Comparison of ENCODE assay signal across 28 mouse cellular contexts in genomic region chr7:19074494-19074893, GRCm38 (mm10). TPM values are rescaled to one million over a fixed set of nuclear protein-coding genes. Genes with fewer than 3 reads are reported as not detected.
A peak's percentile ranks its signal among the peaks of the same experiment; 100 is the strongest.
DNase-seq lines count a peak whose midpoint lies in the region; ATAC-seq and TF ChIP-seq lines count a peak whose summit lies in the region.
"Had no signal": no experiment of that assay in that cellular context is flagged by ENCODE, and none has a peak within 500 bp of the region (broad histone marks: within the 10 kb centered on the region; RNA-seq: fewer than 3 reads in every experiment).

No protein-coding gene starts in this region.

- no peak overlapping the region for H3K9ac ChIP-seq in kidney, postnatal 0 days (ENCODE audit: low read depth, low read length)
- H3K9ac ChIP-seq: forebrain, embryonic 12.5 days; hindbrain, embryonic 14.5 days; neural tube, embryonic 15.5 days had no signal

- H3K27me3 ChIP-seq in kidney, postnatal 0 days (ENCODE audit: insufficient read depth, low read length), result no peaks in the 10 kb centered on the region
- H3K27me3 ChIP-seq: forebrain, embryonic 12.5 days; neural tube, embryonic 15.5 days; Patski had no signal

- H3K4me1 ChIP-seq in kidney, postnatal 0 days (replicated peaks; ENCODE audit: insufficient read depth, low read length), result peaks cover 11% of the 10 kb centered on the region

- 94% methylated on average over 6 of the region's 6 CpGs for WGBS in kidney, postnatal 0 days

- no peak overlapping the region for H3K4me2 ChIP-seq in kidney, postnatal 0 days (ENCODE audit: low read length)

- H3K27ac ChIP-seq in kidney, postnatal 0 days, result no peak overlapping the region
- H3K27ac ChIP-seq: forebrain, embryonic 12.5 days; heart, embryonic 10.5 days; hindbrain, embryonic 14.5 days; macrophage had no signal

- TF ChIP-seq CTCF in kidney, postnatal 0 days (IDR thresholded peaks at IDR 0.05; ENCODE audit: low read depth), result peak; percentile 20; the same call in 1 of the 2 replicates

- no peak for ATAC-seq in kidney, postnatal 0 days (replicated peaks; ENCODE audit: low FRiP score, low read depth)
- ATAC-seq: activated CD4-positive, CD25-positive, alpha-beta regulatory T cell, adult 4 months; inflammation-experienced regulatory T-cells, adult 6 months; Patski had no signal

- no peaks in the 10 kb centered on the region; the same call in 1 of the 2 replicates for H3K36me3 ChIP-seq in kidney, postnatal 0 days (ENCODE audit: insufficient read depth, low read length)

- H3K9me3 ChIP-seq in kidney, postnatal 0 days (replicated peaks; ENCODE audit: low read length), result no peaks in the 10 kb centered on the region
- H3K9me3 ChIP-seq: heart, embryonic 10.5 days; neural tube, embryonic 15.5 days had no signal

- H3K4me3 ChIP-seq in kidney, postnatal 0 days (replicated peaks; ENCODE audit: low read depth, low read length), result no peak overlapping the region
- H3K4me3 ChIP-seq: forebrain, embryonic 12.5 days had no signal

- peak; percentile 1 for DNase-seq in adrenal gland, postnatal 14 days
- no peak for DNase-seq in adrenal gland, adult 8-10 months
- no peak for DNase-seq in kidney, postnatal 0 days (ENCODE audit: low spot score)
- DNase-seq in kidney, adult 11 months, result no peak
- peak; percentile 2 for DNase-seq in lung, postnatal 10 days
- DNase-seq in lung, postnatal 4 days, result no peak
- DNase-seq in R1 (ENCODE audit: low read depth, low spot score), result peak; percentile 67
- DNase-seq in neural tube, embryonic 10.5 days (ENCODE audit: extremely low spot score, low spot score), result no peak
- DNase-seq: adrenal gland, postnatal 10 days; cerebellum, adult 9-10 months; heart, postnatal 4 days; kidney, adult 9 months; kidney, postnatal 36 days; thymus, postnatal 25 days had no signal

RNA-seq across cellular contexts. Expression of gene Dmwd, which starts 1.5 kb away (rescaled TPM):
- total RNA-seq in adrenal gland, postnatal 14 days (2021), result 45.7 and 47.7 TPM in 2 replicates
- 10 to 100 TPM; 54.9 to 74.1 (median 62.4) TPM for total RNA-seq in adrenal gland, adult 8-10 months (2022)
- 12.2 and 16.9 TPM in 2 replicates for polyA plus RNA-seq in kidney, postnatal 0 days (2015; fragmentation: Nextera tagmentation; extraction: Ambion mirVana)
- polyA plus RNA-seq: activated CD4-positive, CD25-positive, alpha-beta regulatory T cell, adult 4 months had no signal

RNA-seq across cellular contexts. Expression of gene Dmpk, which starts 9.2 kb away (rescaled TPM):
- total RNA-seq in adrenal gland, postnatal 14 days (2021), result 64.2 and 65.6 TPM in 2 replicates
- total RNA-seq in adrenal gland, adult 8-10 months (2022), result 100 to 1,000 TPM; 118 to 287 (median 209) TPM
- 9.4 and 11.6 TPM in 2 replicates for polyA plus RNA-seq in kidney, postnatal 0 days (2015; fragmentation: Nextera tagmentation; extraction: Ambion mirVana)
- polyA plus RNA-seq: activated CD4-positive, CD25-positive, alpha-beta regulatory T cell, adult 4 months; inflammation-experienced regulatory T-cells, adult 6 months had no signal

RNA-seq across cellular contexts. Expression of gene Six5, which starts 19.9 kb away (rescaled TPM):
- 13.3 and 15.3 TPM in 2 replicates for total RNA-seq in adrenal gland, postnatal 14 days (2021)
- total RNA-seq in adrenal gland, adult 8-10 months (2022), result 10 to 100 TPM; 16.8 to 27.8 (median 20.2) TPM
- polyA plus RNA-seq in kidney, postnatal 0 days (2015; fragmentation: Nextera tagmentation; extraction: Ambion mirVana), result 7.6 and 7.9 TPM in 2 replicates

RNA-seq across cellular contexts. Expression of gene Rsph6a, which starts 20.0 kb away (rescaled TPM):
- not detected in 2 replicates for total RNA-seq in adrenal gland, postnatal 14 days (2021)
- under 1 TPM in 1 of 4 experiments, not detected in 3; 0.24 TPM for total RNA-seq in adrenal gland, adult 8-10 months (2022)
- polyA plus RNA-seq in kidney, postnatal 0 days (2015; fragmentation: Nextera tagmentation; extraction: Ambion mirVana), result not detected in 2 replicates
- total RNA-seq: adrenal gland, postnatal 10 days; gastrocnemius, adult 8-10 months; granulocyte monocyte progenitor cell, adult 5-6 weeks; heart, postnatal 4 days had no signal
- polyA plus RNA-seq: activated CD4-positive, CD25-positive, alpha-beta regulatory T cell, adult 4 months; embryonic facial prominence, embryonic 11.5 days; forebrain, embryonic 12.5 days; heart, embryonic 10.5 days; heart, embryonic 16.5 days; inflammation-experienced regulatory T-cells, adult 6 months; liver, embryonic 16.5 days; macrophage; Patski; stomach, embryonic 16.5 days had no signal

RNA-seq across cellular contexts. Expression of gene Gm4969, which starts 43.7 kb away (rescaled TPM):
- 0.19 TPM in 1 of 2 replicates, not detected in the other for total RNA-seq in adrenal gland, postnatal 14 days (2021)
- total RNA-seq in adrenal gland, adult 8-10 months (2022), result not detected
- polyA plus RNA-seq in kidney, postnatal 0 days (2015; fragmentation: Nextera tagmentation; extraction: Ambion mirVana), result 2.0 TPM in 2 replicates
- total RNA-seq: gastrocnemius, adult 8-10 months had no signal
- polyA plus RNA-seq: activated CD4-positive, CD25-positive, alpha-beta regulatory T cell, adult 4 months; macrophage had no signal

Comparison
In these comparisons a context has a peak if more than half of its experiments do, and no peak if none do; other contexts are left out.
1. DNase-seq: peak in adrenal gland, postnatal 14 days (single experiment), lung, postnatal 10 days (single experiment) and R1 (single experiment); none in adrenal gland, adult 8-10 months (single experiment), kidney, postnatal 0 days (single experiment), kidney, adult 11 months (single experiment), lung, postnatal 4 days (0 of 2) and neural tube, embryonic 10.5 days (single experiment).